Mouse (Mus musculus) kidney, postnatal 0 days (tissue): Measurements from ENCODE around the gene Rps27l. TPM values are rescaled to one million over a fixed set of nuclear protein-coding genes. Genes with fewer than 3 reads are reported as not detected.

Source experiments
- ATAC-seq: fragments of 200-750 bp; cut with Nextera tagmentation; replicated peaks from 2 replicates; pipeline ENCODE4 v1.8.0; 2017; ENCODE audit warnings: low read depth, moderate number of reproducible peaks, moderate TSS enrichment, moderate library complexity; ENCODE audit not compliant: low FRiP score
- DNase-seq: peaks from one replicate; pipeline ENCODE4 v3.0.0-alpha.2; 2016; ENCODE audit warnings: low spot score
- H3K27ac ChIP-seq: fragments of 300-500 bp; sonication (generic); 2 replicates; pipeline ENCODE4 v1.5.1; 2014; ENCODE audit warnings: mild to moderate bottlenecking
- H3K27me3 ChIP-seq: fragments of 300-500 bp; sonication (generic); 2 replicates; pipeline ENCODE4 v1.6.1; 2014; ENCODE audit warnings: low read length, mixed read lengths; ENCODE audit not compliant: insufficient read depth
- H3K36me3 ChIP-seq: fragments of 300-500 bp; sonication (generic); 2 replicates; pipeline ENCODE4 v1.6.1; 2014; ENCODE audit warnings: low read length, mixed read lengths; ENCODE audit not compliant: insufficient read depth
- H3K4me1 ChIP-seq: fragments of 300-500 bp; sonication (generic); replicated peaks from 2 replicates; pipeline ENCODE4 v1.6.1; 2014; ENCODE audit warnings: antibody characterized with exemption, low read length, mixed read lengths; ENCODE audit not compliant: insufficient read depth
- H3K4me2 ChIP-seq: fragments of 300-500 bp; sonication (generic); 2 replicates; pipeline ENCODE4 v1.6.1; 2014; ENCODE audit warnings: mild to moderate bottlenecking, low read length, moderate library complexity, mixed read lengths
- H3K4me3 ChIP-seq: fragments of 300-500 bp; sonication (generic); replicated peaks from 2 replicates; pipeline ENCODE4 v1.5.1; 2014; ENCODE audit warnings: low read depth, low read length
- H3K9ac ChIP-seq: fragments of 300-500 bp; sonication (generic); 2 replicates; pipeline ENCODE4 v1.6.1; 2014; ENCODE audit warnings: low read depth, low read length
- H3K9me3 ChIP-seq: fragments of 300-500 bp; sonication (generic); replicated peaks from 2 replicates; pipeline ENCODE4 v1.6.1; 2016; ENCODE audit warnings: low read length, inconsistent platforms, mixed read lengths
- CTCF ChIP-seq: IDR thresholded peaks from 2 replicates; pipeline ENCODE4 v1.5.1; 2016; ENCODE audit warnings: antibody characterized with exemption, low read depth, mild to moderate bottlenecking, moderate library complexity
- WGBS: fragments of 180-500 bp; shearing (Covaris S2); extraction: QIAGEN DNeasy Blood & Tissue Kit; methylation state at CpG from one replicate; pipeline ENCODE4 v1.1.7; 2014; 5-methylcytosine and 5-hydroxymethylcytosine counted together
- polyA plus RNA-seq: library from polyadenylated mRNA; unstranded; fragments of >200 nt; fragmentation: Nextera tagmentation; extraction: Ambion mirVana; gene quantifications from 2 replicates; pipeline ENCODE4 v1.2.1, GENCODE M21; 2015

The Rps27l gene
- polyA plus RNA-seq, 1 experiment from 2014 or later: 895 TPM

- no peak overlapping the region for H3K9ac ChIP-seq
- no peaks in the 10 kb centered on the region for H3K27me3 ChIP-seq
- no peak overlapping the region for H3K4me2 ChIP-seq
- H3K9me3 ChIP-seq: no peaks in the 10 kb centered on the region
- no peak overlapping the region for H3K4me3 ChIP-seq
- ATAC-seq (no peak), DNase-seq (no peak)
- no peaks in the 10 kb centered on the region for H3K4me1 ChIP-seq
- no peak overlapping the region for H3K27ac ChIP-seq
- peaks cover 9% of the 10 kb centered on the region for H3K36me3 ChIP-seq
- WGBS: 76% methylated on average over 8 of the region's 8 CpGs
- no peak for TF ChIP-seq CTCF
Measured at GRCm38 (mm10) chr9:66952321-66952720, 6.4 kb downstream of the Rps27l start.

GRCm38 (mm10) chr9:66952886-66953285 is 7.0 kb downstream of the Rps27l start:
- Histone ChIP-seq H3K4me3 (no peak overlapping the region), H3K27me3 (no peaks in the 10 kb centered on the region), H3K4me1 (no peaks in the 10 kb centered on the region), H3K36me3 (peaks cover 9% of the 10 kb centered on the region), H3K9me3 (no peaks in the 10 kb centered on the region), H3K4me2 (no peak overlapping the region), H3K27ac (no peak overlapping the region), H3K9ac (no peak overlapping the region)
- no peak for TF ChIP-seq CTCF
- DNase-seq: no peak
- ATAC-seq: no peak
- 65% methylated on average over 2 of the region's 2 CpGs for WGBS

DNA sequence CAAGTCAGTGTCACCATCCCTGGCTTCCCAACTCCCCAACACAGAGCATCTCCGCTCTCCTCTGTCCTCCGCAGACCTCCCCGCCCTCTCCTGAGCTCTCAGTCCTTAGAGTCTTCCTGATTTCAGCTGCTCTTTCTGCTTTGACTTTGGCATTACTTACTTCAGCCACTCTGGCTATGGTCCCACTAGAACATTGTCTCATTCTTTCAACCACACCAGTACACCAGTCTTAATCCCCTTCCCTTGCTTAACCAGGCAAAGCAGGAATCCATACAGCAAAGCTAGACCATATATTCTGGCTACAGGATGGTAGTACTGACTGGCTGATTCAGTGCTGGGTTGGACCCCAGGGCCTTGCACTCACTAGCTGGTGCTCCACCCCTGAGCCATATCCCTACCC is 11.6 kb downstream of the Rps27l start:
- H3K4me2 ChIP-seq: no peak overlapping the region
- 93% methylated on average over 3 of the region's 3 CpGs for WGBS
- TF ChIP-seq CTCF: no peak
- ATAC-seq (no peak), DNase-seq (no peak)
- H3K9ac ChIP-seq: no peak overlapping the region
- H3K36me3 ChIP-seq: no peaks in the 10 kb centered on the region
- H3K27ac ChIP-seq: no peak overlapping the region
- no peak overlapping the region for H3K4me3 ChIP-seq
- H3K27me3 ChIP-seq: no peaks in the 10 kb centered on the region
- no peaks in the 10 kb centered on the region for H3K4me1 ChIP-seq
- no peaks in the 10 kb centered on the region for H3K9me3 ChIP-seq

DNA sequence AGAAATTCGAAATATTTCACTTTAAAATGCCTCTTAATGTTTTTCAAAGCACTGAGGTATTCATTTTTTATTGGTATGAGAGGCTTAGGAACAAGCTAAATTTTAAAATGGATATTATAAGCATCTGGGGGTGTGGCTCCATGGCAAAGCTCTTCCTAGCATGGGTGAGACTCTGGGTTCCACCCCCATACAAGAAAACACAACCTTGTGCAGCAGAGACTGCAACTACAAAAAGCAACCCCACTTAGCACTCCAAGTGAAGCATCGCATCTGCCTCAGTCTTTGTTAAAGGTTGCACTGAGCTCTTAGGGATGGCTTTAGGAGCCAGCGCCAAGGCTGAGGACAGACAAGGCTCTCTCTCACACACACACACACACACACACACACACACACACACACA is 15.6 kb downstream of the Rps27l start:
- Histone ChIP-seq H3K4me2 (no peak overlapping the region), H3K4me3 (no peak overlapping the region), H3K36me3 (no peaks in the 10 kb centered on the region), H3K27ac (no peak overlapping the region), H3K4me1 (no peaks in the 10 kb centered on the region), H3K9ac (no peak overlapping the region), H3K9me3 (no peaks in the 10 kb centered on the region), H3K27me3 (no peaks in the 10 kb centered on the region)
- 76% methylated on average over 3 of the region's 3 CpGs for WGBS
- no peak for ATAC-seq
- no peak for DNase-seq
- TF ChIP-seq CTCF: no peak

DNA sequence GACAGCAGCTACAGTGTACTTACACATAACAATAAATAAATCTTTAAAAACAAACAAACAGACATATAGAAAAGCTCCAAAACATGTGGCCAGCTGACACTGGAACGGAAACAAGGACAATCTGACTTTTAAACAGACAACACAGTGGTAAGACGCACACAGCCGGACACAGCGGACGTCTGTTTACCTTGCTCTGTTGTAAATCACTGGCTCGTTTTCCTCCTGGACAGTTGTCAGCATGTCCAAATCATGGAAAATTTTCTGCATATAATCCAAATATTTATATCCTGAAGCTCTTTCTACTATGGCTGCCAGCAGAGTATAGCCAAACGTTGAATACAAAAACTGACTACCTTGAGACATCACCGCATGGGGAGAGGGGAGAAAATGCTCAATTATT is 21.6 kb downstream of the Rps27l start:
- WGBS: 75% methylated on average over 8 of the region's 8 CpGs
- ATAC-seq: no peak
- no peaks in the 10 kb centered on the region for H3K9me3 ChIP-seq
- no peak overlapping the region for H3K9ac ChIP-seq
- peaks cover 7% of the 10 kb centered on the region; the same call in 1 of the 2 replicates for H3K36me3 ChIP-seq
- no peak for DNase-seq
- H3K4me1 ChIP-seq: no peaks in the 10 kb centered on the region
- no peak overlapping the region for H3K4me2 ChIP-seq
- no peak for TF ChIP-seq CTCF
- no peaks in the 10 kb centered on the region for H3K27me3 ChIP-seq
- H3K27ac ChIP-seq: no peak overlapping the region
- H3K4me3 ChIP-seq: no peak overlapping the region

GRCm38 (mm10) chr9:66971116-66971515 is 25.2 kb downstream of the Rps27l start:
- Histone ChIP-seq H3K4me1 (no peaks in the 10 kb centered on the region), H3K36me3 (peaks cover 7% of the 10 kb centered on the region; the same call in 1 of the 2 replicates), H3K4me3 (no peak overlapping the region), H3K4me2 (no peak overlapping the region), H3K9me3 (no peaks in the 10 kb centered on the region), H3K9ac (no peak overlapping the region), H3K27ac (no peak overlapping the region), H3K27me3 (no peaks in the 10 kb centered on the region)
- no peak for DNase-seq
- no peak for ATAC-seq
- no peak for TF ChIP-seq CTCF
- 88% methylated on average over 8 of the region's 8 CpGs for WGBS

- Histone ChIP-seq H3K4me1 (no peaks in the 10 kb centered on the region), H3K27ac (peak overlapping the region; percentile 99), H3K9ac (peak overlapping the region; percentile 86), H3K9me3 (no peaks in the 10 kb centered on the region), H3K4me3 (peak overlapping the region; percentile 94), H3K36me3 (peaks cover 6% of the 10 kb centered on the region; the same call in 1 of the 2 replicates), H3K4me2 (peak overlapping the region; percentile 78), H3K27me3 (no peaks in the 10 kb centered on the region)
- peak; percentile 89 for DNase-seq
- WGBS: under 1% methylated on average over 41 of the region's 41 CpGs
- TF ChIP-seq CTCF: peak; percentile 36; the same call in 1 of the 2 replicates
- peak; percentile 94 for ATAC-seq
Measured at GRCm38 (mm10) chr9:66974721-66975225, 28.9 kb downstream of the Rps27l start.
